Mouse (Mus musculus) liver, adult 2 months (tissue): ENCODE measurements around the gene Lrrn2.

ENCODE experiments used
- CTCF ChIP-seq: fragments of 200-500 bp; IDR thresholded peaks from 2 replicates; pipeline ENCODE4 v1.5.1; 2011; ENCODE audit warnings: low read depth, low read length, control low read depth
- POLR2A ChIP-seq: fragments of 200-500 bp; IDR thresholded peaks from 2 replicates; pipeline ENCODE4 v1.6.1; 2011; ENCODE audit warnings: low read length, control low read depth; ENCODE audit not compliant: insufficient read depth; ENCODE audit errors: extremely low read depth

DNA sequence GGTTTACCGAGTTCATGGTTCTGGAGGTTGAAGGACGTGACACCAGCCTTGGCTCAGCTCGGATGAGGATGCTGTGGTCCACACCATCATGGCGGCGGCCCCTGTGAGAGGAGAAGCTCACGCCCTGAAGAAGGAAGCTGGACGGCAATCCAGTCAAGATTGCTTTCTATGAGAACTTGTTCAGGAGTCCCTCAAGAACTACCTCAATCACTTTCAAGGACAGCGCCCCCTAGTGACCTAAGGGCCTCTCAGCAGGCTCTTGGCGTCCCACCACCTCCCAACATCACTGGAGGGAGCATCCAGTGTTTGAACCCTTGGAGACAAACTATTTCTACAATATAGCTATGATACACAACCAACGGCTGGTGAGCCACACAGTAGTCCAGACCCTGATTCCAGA is 36.5 kb upstream of the Lrrn2 start:
- TF ChIP-seq POLR2A (no peak), CTCF (peak; percentile 27)
